Mouse (Mus musculus) stomach, postnatal 0 days (tissue): Measurements from ENCODE around the gene Mad1l1. TPM values are rescaled to one million over a fixed set of nuclear protein-coding genes. Genes with fewer than 3 reads are reported as not detected.

Source experiments
- ATAC-seq: fragments of 200-750 bp; cut with Nextera tagmentation; 2 replicates; pipeline ENCODE4 v1.8.0; 2017; ENCODE audit not compliant: low FRiP score, low TSS enrichment
- DNase-seq: peaks from one replicate; pipeline ENCODE4 v3.0.0-alpha.2; 2016; ENCODE audit warnings: low spot score
- H3K27ac ChIP-seq: fragments of 300-500 bp; sonication (generic); replicated peaks from 2 replicates; pipeline ENCODE4 v1.5.1; 2014; ENCODE audit warnings: mild to moderate bottlenecking, control low read depth
- H3K27me3 ChIP-seq: fragments of 300-500 bp; sonication (generic); 2 replicates; pipeline ENCODE4 v1.6.1; 2014; ENCODE audit warnings: low read length; ENCODE audit not compliant: control insufficient read depth, insufficient read depth
- H3K36me3 ChIP-seq: fragments of 300-500 bp; sonication (generic); 2 replicates; pipeline ENCODE4 v1.6.1; 2014; ENCODE audit warnings: low read length, mixed read lengths; ENCODE audit not compliant: control insufficient read depth, insufficient read depth
- H3K4me1 ChIP-seq: fragments of 300-500 bp; sonication (generic); replicated peaks from 2 replicates; pipeline ENCODE4 v1.6.1; 2014; ENCODE audit warnings: antibody characterized with exemption; ENCODE audit not compliant: control insufficient read depth, insufficient read depth
- H3K4me2 ChIP-seq: fragments of 300-500 bp; sonication (generic); replicated peaks from 2 replicates; pipeline ENCODE4 v1.6.1; 2014; ENCODE audit warnings: low read depth, mild to moderate bottlenecking, control low read depth, moderate library complexity
- H3K4me3 ChIP-seq: fragments of 300-500 bp; sonication (generic); 2 replicates; pipeline ENCODE4 v1.5.1; 2014; ENCODE audit warnings: low read depth, low read length, control low read depth
- H3K9ac ChIP-seq: fragments of 300-500 bp; sonication (generic); 2 replicates; pipeline ENCODE4 v1.6.1; 2014; ENCODE audit warnings: mild to moderate bottlenecking, low read length, control low read depth, mixed read lengths
- H3K9me3 ChIP-seq: fragments of 300-500 bp; sonication (generic); 2 replicates; pipeline ENCODE4 v1.6.1; 2016; ENCODE audit warnings: low read length; ENCODE audit not compliant: control insufficient read depth
- CTCF ChIP-seq: IDR thresholded peaks from 2 replicates; pipeline ENCODE4 v1.5.1; 2016; ENCODE audit warnings: antibody characterized with exemption, low read depth, mild to moderate bottlenecking, moderate library complexity
- EP300 ChIP-seq: optimal IDR thresholded peaks from 2 replicates; pipeline ENCODE3; 2016; ENCODE audit warnings: antibody characterized with exemption
- WGBS: fragments of 180-500 bp; shearing (Covaris S2); extraction: QIAGEN DNeasy Blood & Tissue Kit; methylation state at CpG from one replicate; pipeline ENCODE4 v1.1.7; 2014; 5-methylcytosine and 5-hydroxymethylcytosine counted together
- polyA plus RNA-seq: library from polyadenylated mRNA; unstranded; fragments of >200 nt; fragmentation: Nextera tagmentation; extraction: Ambion mirVana; gene quantifications from 2 replicates; pipeline ENCODE4 v1.2.1, GENCODE M21; 2015

The Mad1l1 gene
- polyA plus RNA-seq, 1 experiment from 2014 or later = 14.2 TPM

DNA sequence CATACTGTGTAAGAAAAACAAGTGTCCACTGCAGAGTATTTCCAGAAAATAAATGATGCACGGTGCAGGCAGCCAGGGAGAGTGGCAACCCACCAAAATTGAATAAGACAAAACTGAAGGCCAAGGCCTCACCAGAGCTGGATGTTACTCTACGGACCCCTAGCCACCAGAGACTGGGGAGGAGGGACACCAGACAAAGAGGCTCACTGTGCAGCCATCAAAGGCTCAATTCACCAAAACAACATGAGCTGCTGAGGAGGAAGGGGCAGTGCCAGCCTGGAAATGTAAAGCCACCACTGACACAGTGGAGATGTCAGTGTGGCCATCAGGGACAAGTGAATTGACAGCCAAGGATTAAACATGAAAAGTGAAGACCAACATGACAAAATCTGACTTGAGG, 169.5 kb downstream of the Mad1l1 start:
- ATAC-seq (no peak), DNase-seq (no peak)
- H3K27me3 ChIP-seq = no peaks in the 10 kb centered on the region
- no peaks in the 10 kb centered on the region for H3K4me1 ChIP-seq
- H3K27ac ChIP-seq = no peak overlapping the region
- 59% methylated on average over 2 of the region's 2 CpGs for WGBS
- TF ChIP-seq EP300 = no peak
- TF ChIP-seq CTCF = no peak
- no peak overlapping the region for H3K4me2 ChIP-seq
- H3K9me3 ChIP-seq = no peaks in the 10 kb centered on the region
- H3K4me3 ChIP-seq = no peak overlapping the region
- no peaks in the 10 kb centered on the region for H3K36me3 ChIP-seq
- no peak overlapping the region for H3K9ac ChIP-seq

DNA sequence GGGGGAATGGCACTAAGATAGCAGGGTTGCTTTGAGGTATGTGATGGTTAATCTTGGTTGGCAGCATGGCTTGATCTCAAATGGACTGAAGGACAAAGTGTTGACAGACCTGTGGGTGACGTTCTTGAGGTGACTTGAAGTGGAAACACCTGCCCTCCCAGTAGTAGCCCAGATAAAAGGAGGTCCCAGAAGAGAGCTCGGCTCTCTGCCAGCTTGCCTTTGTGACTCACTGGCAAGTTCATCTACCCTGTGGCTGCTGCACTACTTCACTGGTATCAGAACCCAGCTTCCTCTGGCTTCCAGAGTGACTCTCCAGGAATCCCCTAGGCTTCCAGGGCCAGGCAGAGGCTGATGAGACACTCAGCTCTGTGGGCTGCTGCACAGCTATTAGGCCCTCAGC, 170.2 kb downstream of the Mad1l1 start:
- Histone ChIP-seq H3K4me2 (no peak overlapping the region), H3K9me3 (no peaks in the 10 kb centered on the region), H3K27ac (no peak overlapping the region), H3K27me3 (no peaks in the 10 kb centered on the region), H3K36me3 (no peaks in the 10 kb centered on the region), H3K9ac (no peak overlapping the region), H3K4me3 (no peak overlapping the region), H3K4me1 (no peaks in the 10 kb centered on the region)
- TF ChIP-seq CTCF = no peak
- no peak for TF ChIP-seq EP300
- peak; percentile 33 for DNase-seq
- 41% methylated on average over 2 of the region's 2 CpGs for WGBS
- ATAC-seq = peak; percentile 47; the same call in 1 of the 2 replicates

DNA sequence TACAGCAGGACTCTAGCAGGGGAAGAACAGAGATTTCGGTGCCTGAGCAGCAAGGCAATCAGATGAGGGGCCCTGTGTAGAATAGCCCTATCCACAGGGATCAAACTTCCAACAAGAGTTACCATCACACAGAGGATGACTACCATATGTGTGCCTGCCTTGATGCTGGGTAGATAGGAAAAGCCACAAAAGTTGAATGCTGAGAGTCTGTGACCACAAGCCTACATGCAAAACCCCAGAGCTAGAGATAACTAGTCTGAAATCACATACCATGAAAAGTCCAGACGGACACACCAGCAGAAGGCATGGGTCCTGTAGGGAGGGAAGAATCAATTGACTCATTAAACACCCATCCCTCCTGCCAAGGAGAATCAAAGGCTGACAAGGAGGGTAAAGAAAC, 170.7 kb downstream of the Mad1l1 start:
- Histone ChIP-seq H3K27ac (no peak overlapping the region), H3K27me3 (no peaks in the 10 kb centered on the region), H3K9me3 (no peaks in the 10 kb centered on the region), H3K4me3 (no peak overlapping the region), H3K4me1 (no peaks in the 10 kb centered on the region), H3K36me3 (no peaks in the 10 kb centered on the region), H3K4me2 (no peak overlapping the region), H3K9ac (no peak overlapping the region)
- no peak for DNase-seq
- ATAC-seq = no peak
- 88% methylated on average over 2 of the region's 2 CpGs for WGBS
- no peak for TF ChIP-seq CTCF
- TF ChIP-seq EP300 = no peak

DNA sequence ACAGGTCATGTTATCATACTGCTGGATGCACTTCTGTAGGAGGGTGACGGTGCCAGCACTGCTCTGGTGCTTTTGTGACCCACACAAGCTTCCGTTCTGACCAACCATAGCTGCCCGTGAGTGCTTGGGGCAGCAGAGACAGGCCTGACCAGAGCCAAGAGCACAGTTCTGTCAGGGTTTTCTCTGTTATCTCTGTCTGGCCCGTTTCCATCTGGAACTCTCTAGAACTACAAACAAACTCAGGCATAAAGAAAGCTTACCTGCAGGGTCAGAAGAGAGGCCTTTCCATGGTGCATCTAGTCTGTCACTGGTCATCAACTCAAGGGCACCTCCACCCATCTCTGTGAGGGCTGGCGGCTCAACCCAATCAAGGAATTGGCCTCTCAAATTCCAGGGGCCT, 171.2 kb downstream of the Mad1l1 start:
- 84% methylated on average over 5 of the region's 5 CpGs for WGBS
- Histone ChIP-seq H3K4me1 (no peaks in the 10 kb centered on the region), H3K27me3 (no peaks in the 10 kb centered on the region), H3K9ac (no peak overlapping the region), H3K36me3 (no peaks in the 10 kb centered on the region), H3K4me2 (no peak overlapping the region), H3K4me3 (no peak overlapping the region), H3K9me3 (no peaks in the 10 kb centered on the region), H3K27ac (no peak overlapping the region)
- no peak for DNase-seq
- ATAC-seq = no peak
- TF ChIP-seq CTCF (no peak), EP300 (no peak)

DNA sequence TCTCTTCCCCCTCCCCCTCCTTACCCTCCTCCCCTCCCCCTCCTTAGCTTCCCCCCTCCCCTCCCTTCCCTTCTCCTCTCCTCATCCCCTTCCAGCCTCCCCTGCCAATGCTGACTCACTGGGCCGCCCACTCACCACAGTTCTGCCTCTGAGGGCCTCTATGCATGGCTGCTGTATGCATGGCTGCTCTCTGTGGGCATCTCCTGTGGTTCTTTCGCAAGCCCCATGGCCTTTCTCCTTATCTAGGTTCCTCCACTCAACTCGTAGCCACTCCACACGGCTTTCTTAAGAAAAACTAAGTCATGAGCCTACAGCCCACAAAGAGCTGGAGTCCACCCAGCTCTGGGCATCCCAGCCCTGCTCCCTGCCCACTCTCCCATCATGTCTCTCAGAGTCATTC, 172.1 kb downstream of the Mad1l1 start:
- H3K36me3 ChIP-seq = no peaks in the 10 kb centered on the region
- no peaks in the 10 kb centered on the region for H3K9me3 ChIP-seq
- TF ChIP-seq EP300 = no peak
- no peak for TF ChIP-seq CTCF
- no peaks in the 10 kb centered on the region for H3K4me1 ChIP-seq
- 94% methylated on average over 4 of the region's 4 CpGs for WGBS
- H3K27me3 ChIP-seq = no peaks in the 10 kb centered on the region
- no peak for DNase-seq
- H3K27ac ChIP-seq = no peak overlapping the region
- ATAC-seq = no peak
- H3K4me2 ChIP-seq = no peak overlapping the region
- no peak overlapping the region for H3K4me3 ChIP-seq
- no peak overlapping the region for H3K9ac ChIP-seq

DNA sequence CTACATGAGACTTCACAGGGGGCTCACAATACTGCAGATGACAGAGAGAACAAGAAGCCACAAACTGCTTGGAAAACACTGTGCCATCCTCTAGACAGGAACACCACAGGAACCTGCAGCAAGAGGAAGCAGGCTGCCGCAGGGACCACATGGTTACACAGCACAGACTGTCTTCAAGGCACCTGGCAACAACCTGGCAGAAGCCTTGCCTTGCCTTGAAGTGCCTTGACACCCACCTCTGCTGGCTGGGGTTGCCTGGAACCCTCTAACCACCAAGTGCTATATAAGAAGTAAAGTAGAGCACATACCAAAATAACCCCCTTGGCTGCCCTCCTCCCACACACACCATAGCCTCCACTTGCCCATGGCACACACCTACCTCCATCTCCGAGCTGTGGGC, 177.8 kb downstream of the Mad1l1 start:
- Histone ChIP-seq H3K4me2 (no peak overlapping the region), H3K4me1 (no peaks in the 10 kb centered on the region), H3K9me3 (no peaks in the 10 kb centered on the region), H3K36me3 (no peaks in the 10 kb centered on the region), H3K27me3 (no peaks in the 10 kb centered on the region), H3K9ac (no peak overlapping the region), H3K4me3 (no peak overlapping the region), H3K27ac (no peak overlapping the region)
- TF ChIP-seq EP300 (no peak), CTCF (no peak)
- no peak for ATAC-seq
- no peak for DNase-seq
- WGBS = 86% methylated on average over 2 of the region's 2 CpGs
